7 mouse cellular contexts compared by ENCODE assay signal in the genomic region with DNA sequence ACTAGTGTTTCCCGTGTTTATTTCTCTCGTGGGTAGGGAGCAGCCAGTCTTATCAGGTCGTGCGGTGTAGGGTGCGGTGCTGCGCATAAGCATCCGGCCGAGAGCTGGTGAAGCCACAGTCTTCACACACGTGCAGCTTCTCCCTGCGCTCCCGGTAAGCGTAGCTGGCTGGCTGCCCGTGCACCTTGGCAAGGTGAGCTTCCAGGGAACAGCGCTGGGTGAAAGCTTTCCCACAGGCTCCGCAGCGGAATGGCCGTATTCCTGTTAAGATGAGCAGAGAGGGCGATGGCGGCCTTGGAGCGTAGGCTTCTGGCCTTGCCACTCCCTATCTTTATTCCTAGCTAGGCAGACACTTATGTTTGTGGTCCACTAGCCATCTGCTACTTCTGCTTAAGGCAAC. TPM values are rescaled to one million over a fixed set of nuclear protein-coding genes. Genes with fewer than 3 reads are reported as not detected.
A peak's percentile ranks its signal among the peaks of the same experiment; 100 is the strongest.
DNase-seq lines count a peak whose midpoint lies in the region; ATAC-seq and TF ChIP-seq lines count a peak whose summit lies in the region.

No protein-coding gene starts in this region.

- DNase-seq in liver, embryonic 11.5 days (ENCODE audit: low spot score): no peak
- DNase-seq in liver: no peak
- DNase-seq in cerebellum, postnatal 14 days: peak; percentile 53 to 74
- DNase-seq in heart, postnatal 4 days: peak; percentile 30
- no peak for DNase-seq in liver, embryonic 14.5 days (ENCODE audit: low read depth in 3 of 3, low spot score in 3 of 3)
- no peak for DNase-seq in urinary bladder, postnatal 4 days (ENCODE audit: low spot score in 2 of 2)
- DNase-seq in T-cell, adult 2 months (ENCODE audit: low spot score): no peak

- H3K36me3 ChIP-seq in liver, embryonic 11.5 days (ENCODE audit: control insufficient read depth, insufficient read depth, low read length): no peaks in the 10 kb centered on the region
- H3K36me3 ChIP-seq in liver, embryonic 14.5 days (replicated peaks; ENCODE audit: control insufficient read depth, insufficient read depth, low read depth): no peaks in the 10 kb centered on the region

- no peak overlapping the region for H3K27ac ChIP-seq in liver, embryonic 11.5 days (ENCODE audit: low read depth, low read length)
- no peak overlapping the region for H3K27ac ChIP-seq in liver, embryonic 14.5 days

- peak overlapping the region; percentile 68; the same call in 1 of the 2 replicates for H3K4me2 ChIP-seq in liver, embryonic 11.5 days
- H3K4me2 ChIP-seq in liver, embryonic 14.5 days (ENCODE audit: low read depth): peak overlapping the region; percentile 94; the same call in 1 of the 2 replicates

- WGBS in liver, embryonic 11.5 days: 83% methylated on average over 20 of the region's 20 CpGs
- WGBS in liver, embryonic 14.5 days (ENCODE audit: insufficient replicate concordance): 76% methylated on average over 20 of the region's 20 CpGs

- peaks cover 5% of the 10 kb centered on the region for H3K4me1 ChIP-seq in liver, embryonic 11.5 days (replicated peaks; ENCODE audit: control insufficient read depth, insufficient read depth, low read length)
- H3K4me1 ChIP-seq in liver, embryonic 14.5 days (replicated peaks; ENCODE audit: control insufficient read depth in 2 of 2, insufficient read depth in 2 of 2, low read length in 1 of 2): peaks cover 2 to 9% of the 10 kb centered on the region in 2 experiments; a peak in 1 of 4 replicates

- no peaks in the 10 kb centered on the region for H3K9me3 ChIP-seq in liver, embryonic 11.5 days (ENCODE audit: control insufficient read depth, low read length)
- H3K9me3 ChIP-seq in liver, embryonic 14.5 days (ENCODE audit: control insufficient read depth, low read length): no peaks in the 10 kb centered on the region

- peak overlapping the region; percentile 79 for H3K4me3 ChIP-seq in liver, embryonic 11.5 days (ENCODE audit: low read depth, low read length)
- H3K4me3 ChIP-seq in liver, embryonic 14.5 days (ENCODE audit: insufficient read depth in 1 of 2, low read depth in 2 of 2, low read length in 2 of 2): no peak overlapping the region

- H3K27me3 ChIP-seq in liver, embryonic 11.5 days (replicated peaks; ENCODE audit: control insufficient read depth, insufficient read depth, low read length): no peaks in the 10 kb centered on the region
- H3K27me3 ChIP-seq in liver, embryonic 14.5 days (ENCODE audit: control insufficient read depth, insufficient read depth, low read length): no peaks in the 10 kb centered on the region

- ATAC-seq in liver, embryonic 11.5 days (replicated peaks; ENCODE audit: low FRiP score): no peak
- no peak for ATAC-seq in liver, embryonic 14.5 days (ENCODE audit: insufficient read depth)

- no peak for TF ChIP-seq CTCF in liver, embryonic 14.5 days (IDR thresholded peaks at IDR 0.05; ENCODE audit: low read depth)

- H3K9ac ChIP-seq in liver, embryonic 11.5 days (ENCODE audit: low read depth, low read length): no peak overlapping the region
- H3K9ac ChIP-seq in liver, embryonic 14.5 days (replicated peaks): no peak overlapping the region

- TF ChIP-seq EP300 in liver, embryonic 14.5 days (IDR thresholded peaks at IDR 0.05; ENCODE audit: low read depth): no peak

RNA-seq across cellular contexts. Expression of a gene that starts 1.3 kb away (rescaled TPM):
- polyA plus RNA-seq in liver, embryonic 11.5 days (2014; fragmentation: Nextera tagmentation; extraction: Ambion mirVana): 124 and 126 TPM in 2 replicates
- total RNA-seq in heart, postnatal 4 days (2021): 10 to 100 TPM; 77.2 to 78.9 TPM
- polyA plus RNA-seq in liver, embryonic 14.5 days (2012; rRNA removed): 13.1 and 24.4 TPM in 2 replicates
- polyA plus RNA-seq in liver, embryonic 14.5 days (2014; fragmentation: Nextera tagmentation; extraction: Ambion mirVana): 44.8 and 47.1 TPM in 2 replicates

RNA-seq across cellular contexts. Expression of a gene that starts 1.6 kb away (rescaled TPM):
- 109 and 129 TPM in 2 replicates for polyA plus RNA-seq in liver, embryonic 11.5 days (2014; fragmentation: Nextera tagmentation; extraction: Ambion mirVana)
- total RNA-seq in heart, postnatal 4 days (2021): 10 to 100 TPM; 61.9 to 70.3 TPM
- polyA plus RNA-seq in liver, embryonic 14.5 days (2012; rRNA removed): 71.8 and 72.4 TPM in 2 replicates
- 59.2 and 61.1 TPM in 2 replicates for polyA plus RNA-seq in liver, embryonic 14.5 days (2014; fragmentation: Nextera tagmentation; extraction: Ambion mirVana)

RNA-seq across cellular contexts. Expression of a gene that starts 2.1 kb away (rescaled TPM):
- not detected in 2 replicates for polyA plus RNA-seq in liver, embryonic 11.5 days (2014; fragmentation: Nextera tagmentation; extraction: Ambion mirVana)
- total RNA-seq in heart, postnatal 4 days (2021): not detected
- polyA plus RNA-seq in liver, embryonic 14.5 days (2012; rRNA removed): not detected in 2 replicates
- not detected in 2 replicates for polyA plus RNA-seq in liver, embryonic 14.5 days (2014; fragmentation: Nextera tagmentation; extraction: Ambion mirVana)

RNA-seq across cellular contexts. Expression of a gene that starts 34.8 kb away (rescaled TPM):
- polyA plus RNA-seq in liver, embryonic 11.5 days (2014; fragmentation: Nextera tagmentation; extraction: Ambion mirVana): 45.1 and 54.9 TPM in 2 replicates
- 100 to 1,000 TPM; 251 to 261 TPM for total RNA-seq in heart, postnatal 4 days (2021)
- polyA plus RNA-seq in liver, embryonic 14.5 days (2012; rRNA removed): 122 and 167 TPM in 2 replicates
- polyA plus RNA-seq in liver, embryonic 14.5 days (2014; fragmentation: Nextera tagmentation; extraction: Ambion mirVana): 29.3 and 31.2 TPM in 2 replicates

RNA-seq across cellular contexts. Expression of a gene that starts 46.5 kb away (rescaled TPM):
- polyA plus RNA-seq in liver, embryonic 11.5 days (2014; fragmentation: Nextera tagmentation; extraction: Ambion mirVana): not detected in 2 replicates
- under 1 TPM; 0.38 to 0.54 TPM for total RNA-seq in heart, postnatal 4 days (2021)
- polyA plus RNA-seq in liver, embryonic 14.5 days (2012; rRNA removed): 0.03 TPM in 1 of 2 replicates, not detected in the other
- not detected in 2 replicates for polyA plus RNA-seq in liver, embryonic 14.5 days (2014; fragmentation: Nextera tagmentation; extraction: Ambion mirVana)

Comparison
In these comparisons a context has a peak if more than half of its experiments do, and no peak if none do; other contexts are left out.
1. DNase-seq: peak in cerebellum, postnatal 14 days (2 of 2) and heart, postnatal 4 days (single experiment); none in liver, embryonic 11.5 days (single experiment), liver (single experiment), liver, embryonic 14.5 days (0 of 3), urinary bladder, postnatal 4 days (0 of 2) and T-cell, adult 2 months (single experiment).